Mouse (Mus musculus): Measurements from ENCODE around the gene Slc47a1. TPM values are rescaled to one million over a fixed set of nuclear protein-coding genes. Genes with fewer than 3 reads are reported as not detected.
"Not testable (repeated sequence)": the region's sequence is repeated elsewhere in the genome, so short reads cannot be mapped to it uniquely, and the experiment has no call there.

Slc47a1 gene
- total RNA-seq, 1 experiment: 31.6 TPM

DNA sequence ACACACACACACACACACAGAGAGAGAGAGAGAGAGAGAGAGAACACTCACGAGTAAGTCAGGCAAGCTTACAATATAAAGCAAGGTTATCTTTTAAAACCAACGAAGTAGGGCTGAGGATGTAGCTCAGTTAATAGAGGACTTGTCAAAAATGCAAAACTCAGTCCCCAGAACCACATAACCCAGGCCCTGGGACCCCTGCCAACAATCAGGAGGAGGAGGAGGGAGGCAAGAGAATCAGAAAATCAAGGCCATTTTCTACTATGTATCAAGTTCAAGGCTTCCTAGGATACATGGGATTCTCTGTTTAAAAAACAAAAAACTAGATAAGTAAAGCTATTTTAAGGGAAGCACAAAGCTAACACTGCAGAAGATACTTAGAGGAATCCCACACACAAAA is 61.3 kb downstream of the Slc47a1 start:
- Histone ChIP-seq H3K9me3 (ENCODE audit: control insufficient read depth, insufficient read depth, low read depth, low read length) (no peaks in the 10 kb centered on the region), H3K36me3 (ENCODE audit: control insufficient read depth, insufficient read depth, low read length, poor library complexity, severe bottlenecking) (no peaks in the 10 kb centered on the region), H3K4me1 (ENCODE audit: control insufficient read depth in 2 of 2, insufficient read depth in 2 of 2, low read length in 2 of 2, poor library complexity in 1 of 2) (peaks cover 0 to 6% of the 10 kb centered on the region in 2 experiments; a peak in 1 of 4 replicates), H3K27ac (ENCODE audit: insufficient read depth, low read depth, low read length, poor library complexity, severe bottlenecking) (no peak overlapping the region), H3K4me3 (ENCODE audit: insufficient read depth in 1 of 2, low read depth in 1 of 2, low read length in 2 of 2, poor library complexity in 1 of 2, severe bottlenecking in 1 of 2) (no peak overlapping the region), H3K9ac (ENCODE audit: insufficient read depth, low read depth, low read length, poor library complexity, severe bottlenecking) (no peak overlapping the region)
- no peak for DNase-seq (ENCODE audit: low read depth, low spot score)
- in situ Hi-C loops (cut with MboI; ENCODE audit: low sequenced_read_pairs in 2 of 2, unreplicated experiment in 2 of 2): no loop called here
- TF ChIP-seq HCFC1 (IDR thresholded peaks at IDR 0.05; ENCODE audit: borderline replicate concordance, insufficient read depth, low read length): no peak
- no peak for TF ChIP-seq ZC3H11A (IDR thresholded peaks at IDR 0.05; ENCODE audit: borderline replicate concordance, low read depth, low read length)
- no peak for TF ChIP-seq MAFK (IDR thresholded peaks at IDR 0.05; ENCODE audit: insufficient read depth, low read depth, low read length)
- no peak for TF ChIP-seq ZNF384 (IDR thresholded peaks at IDR 0.05; ENCODE audit: low read depth, low read length)
- no peak for TF ChIP-seq CHD2 (IDR thresholded peaks at IDR 0.05; ENCODE audit: low read depth, low read length)

DNA sequence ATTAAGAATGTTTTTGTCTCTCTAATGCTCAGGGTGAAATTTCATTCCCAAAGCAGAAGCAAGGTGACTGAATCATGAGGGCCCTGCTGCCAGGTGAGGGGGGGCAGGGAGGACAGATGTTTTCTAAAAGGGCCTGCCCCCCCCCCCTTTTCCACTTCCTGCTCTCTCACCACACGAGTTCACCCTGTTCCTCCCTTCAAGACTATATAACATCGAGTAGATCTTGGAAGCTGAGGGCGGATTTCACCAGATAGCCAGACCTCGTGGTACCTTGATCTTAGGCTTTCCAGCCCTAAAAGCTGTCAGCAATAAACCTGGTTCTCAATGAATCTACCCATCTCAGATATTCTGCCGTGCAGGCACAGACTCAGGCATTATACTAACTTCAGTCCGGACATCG is 67.8 kb downstream of the Slc47a1 start:
- in situ Hi-C loops (cut with MboI; ENCODE audit: low sequenced_read_pairs in 2 of 2, unreplicated experiment in 2 of 2): no loop called here
- Histone ChIP-seq H3K4me3 (ENCODE audit: insufficient read depth in 1 of 2, low read depth in 1 of 2, low read length in 2 of 2, poor library complexity in 1 of 2, severe bottlenecking in 1 of 2) (no peak overlapping the region), H3K36me3 (ENCODE audit: control insufficient read depth, insufficient read depth, low read length, poor library complexity, severe bottlenecking) (no peaks in the 10 kb centered on the region), H3K9me3 (ENCODE audit: control insufficient read depth, insufficient read depth, low read depth, low read length) (no peaks in the 10 kb centered on the region), H3K4me1 (ENCODE audit: control insufficient read depth in 2 of 2, insufficient read depth in 2 of 2, low read length in 2 of 2, poor library complexity in 1 of 2) (peaks cover 0 to 14% of the 10 kb centered on the region in 2 experiments; a peak in 3 of 4 replicates), H3K9ac (ENCODE audit: insufficient read depth, low read depth, low read length, poor library complexity, severe bottlenecking) (no peak overlapping the region), H3K27ac (ENCODE audit: insufficient read depth, low read depth, low read length, poor library complexity, severe bottlenecking) (no peak overlapping the region)
- DNase-seq (ENCODE audit: low read depth, low spot score): no peak
- TF ChIP-seq CHD2 (IDR thresholded peaks at IDR 0.05; ENCODE audit: low read depth, low read length) (no peak), MAFK (IDR thresholded peaks at IDR 0.05; ENCODE audit: insufficient read depth, low read depth, low read length) (no peak), ZC3H11A (IDR thresholded peaks at IDR 0.05; ENCODE audit: borderline replicate concordance, low read depth, low read length) (no peak), HCFC1 (IDR thresholded peaks at IDR 0.05; ENCODE audit: borderline replicate concordance, insufficient read depth, low read length) (no peak), ZNF384 (IDR thresholded peaks at IDR 0.05; ENCODE audit: low read depth, low read length) (no peak)

DNA sequence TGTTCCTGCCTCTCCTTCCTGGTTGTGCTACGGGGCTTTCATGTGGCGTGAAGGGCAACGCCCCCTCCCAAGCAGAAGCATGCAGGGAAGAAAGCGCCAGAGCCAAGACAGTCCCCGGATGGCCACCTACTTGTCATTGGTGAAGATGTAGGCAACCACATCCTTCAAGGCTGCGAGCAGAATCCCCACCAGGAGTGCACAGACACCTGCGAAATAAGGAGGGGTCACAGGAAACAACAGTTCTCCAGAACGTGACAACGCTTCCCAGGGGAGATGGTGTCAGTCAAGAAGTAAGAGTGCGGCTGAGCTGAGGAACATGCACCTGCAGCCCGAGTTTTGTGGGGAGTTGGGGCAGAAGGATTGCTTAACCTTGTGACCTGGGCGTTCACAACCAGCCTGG is 68.3 kb downstream of the Slc47a1 start:
- Histone ChIP-seq H3K4me1 (ENCODE audit: control insufficient read depth in 2 of 2, insufficient read depth in 2 of 2, low read length in 2 of 2, poor library complexity in 1 of 2) (peaks cover 0 to 14% of the 10 kb centered on the region in 2 experiments; a peak in 3 of 4 replicates), H3K36me3 (ENCODE audit: control insufficient read depth, insufficient read depth, low read length, poor library complexity, severe bottlenecking) (no peaks in the 10 kb centered on the region), H3K9me3 (ENCODE audit: control insufficient read depth, insufficient read depth, low read depth, low read length) (no peaks in the 10 kb centered on the region), H3K27ac (ENCODE audit: insufficient read depth, low read depth, low read length, poor library complexity, severe bottlenecking) (no peak overlapping the region), H3K4me3 (ENCODE audit: insufficient read depth in 1 of 2, low read depth in 1 of 2, low read length in 2 of 2, poor library complexity in 1 of 2, severe bottlenecking in 1 of 2) (no peak overlapping the region), H3K9ac (ENCODE audit: insufficient read depth, low read depth, low read length, poor library complexity, severe bottlenecking) (no peak overlapping the region)
- DNase-seq (ENCODE audit: low read depth, low spot score): no peak
- no peak for TF ChIP-seq HCFC1 (IDR thresholded peaks at IDR 0.05; ENCODE audit: borderline replicate concordance, insufficient read depth, low read length)
- TF ChIP-seq ZC3H11A (IDR thresholded peaks at IDR 0.05; ENCODE audit: borderline replicate concordance, low read depth, low read length): no peak
- TF ChIP-seq MAFK (IDR thresholded peaks at IDR 0.05; ENCODE audit: insufficient read depth, low read depth, low read length): no peak
- no peak for TF ChIP-seq ZNF384 (IDR thresholded peaks at IDR 0.05; ENCODE audit: low read depth, low read length)
- no peak for TF ChIP-seq CHD2 (IDR thresholded peaks at IDR 0.05; ENCODE audit: low read depth, low read length)
- in situ Hi-C loops (cut with MboI; ENCODE audit: low sequenced_read_pairs in 2 of 2, unreplicated experiment in 2 of 2): no loop called here

DNA sequence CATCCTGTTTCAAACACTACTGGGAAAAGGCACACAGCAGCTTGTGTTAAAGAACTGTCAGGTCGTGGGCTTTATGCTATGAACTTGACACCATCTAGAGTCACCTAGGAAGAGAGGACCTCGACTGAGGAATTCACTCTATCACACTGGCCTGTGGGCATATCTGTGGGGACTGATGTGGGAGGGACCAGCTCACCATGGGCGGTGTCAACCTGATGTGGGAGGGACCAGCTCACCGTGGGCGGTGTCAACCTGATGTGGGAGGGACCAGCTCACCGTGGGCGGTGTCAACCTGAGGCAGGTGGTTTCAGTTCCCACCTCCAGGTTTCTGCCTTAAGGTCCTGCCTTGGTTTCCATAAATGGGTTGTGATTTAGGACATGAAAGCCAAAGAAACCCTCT is 70.3 kb downstream of the Slc47a1 start:
- H3K27ac ChIP-seq (ENCODE audit: insufficient read depth, low read depth, low read length, poor library complexity, severe bottlenecking): no peak overlapping the region
- H3K4me1 ChIP-seq (ENCODE audit: control insufficient read depth in 2 of 2, insufficient read depth in 2 of 2, low read length in 2 of 2, poor library complexity in 1 of 2): peaks cover 0 to 12% of the 10 kb centered on the region in 2 experiments; a peak in 3 of 4 replicates
- no peak overlapping the region for H3K9ac ChIP-seq (ENCODE audit: insufficient read depth, low read depth, low read length, poor library complexity, severe bottlenecking)
- TF ChIP-seq HCFC1 (IDR thresholded peaks at IDR 0.05; ENCODE audit: borderline replicate concordance, insufficient read depth, low read length): no peak
- no peak for TF ChIP-seq ZNF384 (IDR thresholded peaks at IDR 0.05; ENCODE audit: low read depth, low read length)
- TF ChIP-seq CHD2 (IDR thresholded peaks at IDR 0.05; ENCODE audit: low read depth, low read length): no peak
- TF ChIP-seq MAFK (IDR thresholded peaks at IDR 0.05; ENCODE audit: insufficient read depth, low read depth, low read length): no peak
- TF ChIP-seq ZC3H11A (IDR thresholded peaks at IDR 0.05; ENCODE audit: borderline replicate concordance, low read depth, low read length): no peak
- no peak overlapping the region for H3K4me3 ChIP-seq (ENCODE audit: insufficient read depth in 1 of 2, low read depth in 1 of 2, low read length in 2 of 2, poor library complexity in 1 of 2, severe bottlenecking in 1 of 2)
- no peaks in the 10 kb centered on the region for H3K36me3 ChIP-seq (ENCODE audit: control insufficient read depth, insufficient read depth, low read length, poor library complexity, severe bottlenecking)
- H3K9me3 ChIP-seq (ENCODE audit: control insufficient read depth, insufficient read depth, low read depth, low read length): no peaks in the 10 kb centered on the region
- in situ Hi-C loops (cut with MboI; ENCODE audit: low sequenced_read_pairs in 2 of 2, unreplicated experiment in 2 of 2): no loop called here
- no peak for DNase-seq (ENCODE audit: low read depth, low spot score)

DNA sequence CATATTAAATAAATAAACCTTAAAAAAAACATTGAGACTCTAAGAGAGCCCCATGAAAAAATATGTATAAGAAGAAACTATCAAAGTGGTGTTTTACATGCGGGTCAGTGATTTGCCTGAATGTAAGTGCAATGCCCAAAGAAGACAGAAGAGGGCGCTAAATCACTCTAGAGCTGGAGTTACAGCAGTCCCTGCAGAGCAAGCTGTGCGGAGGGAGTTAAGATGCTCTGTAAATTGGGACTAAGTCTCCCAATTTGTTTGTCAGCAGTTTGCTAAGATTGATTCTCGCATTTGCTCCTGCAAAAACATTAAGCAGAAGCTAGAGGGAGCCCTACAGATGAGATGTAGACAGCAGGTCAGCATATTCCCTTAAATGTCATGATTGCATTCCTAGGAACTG is 72.8 kb downstream of the Slc47a1 start:
- Histone ChIP-seq H3K36me3 (ENCODE audit: control insufficient read depth, insufficient read depth, low read length, poor library complexity, severe bottlenecking) (no peaks in the 10 kb centered on the region), H3K9me3 (ENCODE audit: control insufficient read depth, insufficient read depth, low read depth, low read length) (no peaks in the 10 kb centered on the region), H3K9ac (ENCODE audit: insufficient read depth, low read depth, low read length, poor library complexity, severe bottlenecking) (no peak overlapping the region), H3K27ac (ENCODE audit: insufficient read depth, low read depth, low read length, poor library complexity, severe bottlenecking) (no peak overlapping the region), H3K4me3 (ENCODE audit: insufficient read depth in 1 of 2, low read depth in 1 of 2, low read length in 2 of 2, poor library complexity in 1 of 2, severe bottlenecking in 1 of 2) (no peak overlapping the region), H3K4me1 (ENCODE audit: control insufficient read depth in 2 of 2, insufficient read depth in 2 of 2, low read length in 2 of 2, poor library complexity in 1 of 2) (peaks cover 0 to 11% of the 10 kb centered on the region in 2 experiments; a peak in 3 of 4 replicates)
- in situ Hi-C loops (cut with MboI; ENCODE audit: low sequenced_read_pairs in 2 of 2, unreplicated experiment in 2 of 2): no loop called here
- DNase-seq (ENCODE audit: low read depth, low spot score): no peak
- no peak for TF ChIP-seq MAFK (IDR thresholded peaks at IDR 0.05; ENCODE audit: insufficient read depth, low read depth, low read length)
- no peak for TF ChIP-seq ZNF384 (IDR thresholded peaks at IDR 0.05; ENCODE audit: low read depth, low read length)
- TF ChIP-seq ZC3H11A (IDR thresholded peaks at IDR 0.05; ENCODE audit: borderline replicate concordance, low read depth, low read length): no peak
- no peak for TF ChIP-seq HCFC1 (IDR thresholded peaks at IDR 0.05; ENCODE audit: borderline replicate concordance, insufficient read depth, low read length)
- TF ChIP-seq CHD2 (IDR thresholded peaks at IDR 0.05; ENCODE audit: low read depth, low read length): no peak

DNA sequence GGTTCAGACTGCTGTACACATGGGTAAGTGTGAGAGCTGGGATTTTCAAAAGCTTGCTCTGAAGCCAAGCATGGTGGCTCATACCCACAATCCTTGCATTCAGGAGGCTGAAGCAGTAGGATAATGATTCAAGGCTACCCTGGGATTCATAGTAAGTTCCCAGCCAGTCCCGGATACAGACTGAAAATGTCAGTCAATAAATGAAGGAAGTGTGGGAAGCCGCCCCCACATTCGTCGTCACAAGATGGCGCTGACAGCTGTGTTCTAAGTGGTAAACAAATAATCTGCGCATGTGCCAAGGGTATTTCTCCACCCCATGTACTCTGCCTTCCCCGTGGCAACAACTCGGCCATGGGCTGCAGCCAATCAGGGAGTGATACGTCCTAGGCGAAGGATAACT is 73.6 kb downstream of the Slc47a1 start:
- in situ Hi-C loops (cut with MboI; ENCODE audit: low sequenced_read_pairs in 2 of 2, unreplicated experiment in 2 of 2); H3K4me3 ChIP-seq (ENCODE audit: insufficient read depth in 1 of 2, low read depth in 1 of 2, low read length in 2 of 2, poor library complexity in 1 of 2, severe bottlenecking in 1 of 2); H3K36me3 ChIP-seq (ENCODE audit: control insufficient read depth, insufficient read depth, low read length, poor library complexity, severe bottlenecking); H3K27ac ChIP-seq (ENCODE audit: insufficient read depth, low read depth, low read length, poor library complexity, severe bottlenecking); H3K9ac ChIP-seq (ENCODE audit: insufficient read depth, low read depth, low read length, poor library complexity, severe bottlenecking); H3K9me3 ChIP-seq (ENCODE audit: control insufficient read depth, insufficient read depth, low read depth, low read length); DNase-seq (ENCODE audit: low read depth, low spot score): not testable (repeated sequence)
- peaks cover 0 to 13% of the 10 kb centered on the region in 2 experiments; a peak in 3 of 4 replicates for H3K4me1 ChIP-seq (ENCODE audit: control insufficient read depth in 2 of 2, insufficient read depth in 2 of 2, low read length in 2 of 2, poor library complexity in 1 of 2)
